Mouse (Mus musculus) hindbrain, embryonic 14.5 days (tissue): ENCODE data around the gene Plin2. TPM values are rescaled to one million over a fixed set of nuclear protein-coding genes. Genes with fewer than 3 reads are reported as not detected.

Source experiments
- ATAC-seq: fragments of 200-750 bp; cut with Nextera tagmentation; 2 replicates; pipeline ENCODE4 v1.8.0; 2017; ENCODE audit warnings: moderate number of reproducible peaks, mild to moderate bottlenecking, moderate TSS enrichment, moderate library complexity; ENCODE audit not compliant: low FRiP score
- DNase-seq: peaks from one replicate; pipeline ENCODE4 v3.0.0-alpha.2; 2015; ENCODE audit warnings: low spot score
- H3K27ac ChIP-seq: fragments of 300-500 bp; sonication (generic); 2 replicates; pipeline ENCODE4 v1.5.1; 2014; ENCODE audit warnings: mild to moderate bottlenecking, moderate library complexity
- H3K27me3 ChIP-seq: fragments of 300-500 bp; sonication (generic); 2 replicates; pipeline ENCODE4 v1.6.1; 2014; ENCODE audit warnings: mild to moderate bottlenecking, low read length, mixed read lengths; ENCODE audit not compliant: control insufficient read depth, insufficient read depth
- H3K36me3 ChIP-seq: fragments of 300-500 bp; sonication (generic); replicated peaks from 2 replicates; pipeline ENCODE4 v1.6.1; 2014; ENCODE audit not compliant: control insufficient read depth, insufficient read depth
- H3K4me1 ChIP-seq: fragments of 300-500 bp; sonication (generic); replicated peaks from 2 replicates; pipeline ENCODE4 v1.6.1; 2014; ENCODE audit warnings: antibody characterized with exemption, low read length, mixed read lengths; ENCODE audit not compliant: control insufficient read depth, insufficient read depth
- H3K4me2 ChIP-seq: fragments of 300-500 bp; sonication (generic); replicated peaks from 2 replicates; pipeline ENCODE4 v1.6.1; 2014; ENCODE audit warnings: mild to moderate bottlenecking, moderate library complexity
- H3K4me3 ChIP-seq: fragments of 300-500 bp; sonication (generic); replicated peaks from 2 replicates; pipeline ENCODE4 v1.5.1; 2014; ENCODE audit warnings: mild to moderate bottlenecking, low read length
- H3K9ac ChIP-seq: fragments of 300-500 bp; sonication (generic); 2 replicates; pipeline ENCODE4 v1.6.1; 2014
- H3K9me3 ChIP-seq: fragments of 300-500 bp; sonication (generic); 2 replicates; pipeline ENCODE4 v1.6.1; 2016; ENCODE audit warnings: low read length; ENCODE audit not compliant: control insufficient read depth
- WGBS: fragments of 180-500 bp; shearing (Covaris S2); extraction: QIAGEN DNeasy Blood & Tissue Kit; methylation state at CpG from one replicate; pipeline ENCODE4 v1.1.7; 2014; 5-methylcytosine and 5-hydroxymethylcytosine counted together
- polyA plus RNA-seq: library from polyadenylated mRNA; unstranded; fragments of >200 nt; fragmentation: Nextera tagmentation; extraction: Ambion mirVana; gene quantifications from 2 replicates; pipeline ENCODE4 v1.2.1, GENCODE M21; 2014

The Plin2 gene
- polyA plus RNA-seq, 1 experiment from 2014 or later: 50.9 TPM

GRCm38 (mm10) chr4:86699161-86699865 is 29.5 kb upstream of the Plin2 start:
- Histone ChIP-seq H3K4me2 (no peak overlapping the region), H3K27me3 (no peaks in the 10 kb centered on the region), H3K9me3 (0 out of 2 replicates have a peak, but pooled peaks cover 3% of the 10 kb centered on the region), H3K4me1 (no peaks in the 10 kb centered on the region), H3K27ac (no peak overlapping the region), H3K36me3 (no peaks in the 10 kb centered on the region), H3K4me3 (no peak overlapping the region), H3K9ac (no peak overlapping the region)
- 79% methylated on average over 5 of the region's 5 CpGs for WGBS
- ATAC-seq: no peak
- DNase-seq: no peak

GRCm38 (mm10) chr4:86696890-86697289 is 27.0 kb upstream of the Plin2 start:
- 9% methylated on average over 4 of the region's 4 CpGs for WGBS
- Histone ChIP-seq H3K9me3 (0 out of 2 replicates have a peak, but pooled peaks cover 3% of the 10 kb centered on the region), H3K27me3 (no peaks in the 10 kb centered on the region), H3K36me3 (no peaks in the 10 kb centered on the region), H3K4me2 (no peak overlapping the region), H3K4me1 (no peaks in the 10 kb centered on the region), H3K27ac (no peak overlapping the region), H3K9ac (no peak overlapping the region), H3K4me3 (no peak overlapping the region)
- ATAC-seq (peak; percentile 80; the same call in 1 of the 2 replicates), DNase-seq (peak; percentile 79)

- no peak for ATAC-seq
- Histone ChIP-seq H3K27me3 (no peaks in the 10 kb centered on the region), H3K36me3 (no peaks in the 10 kb centered on the region), H3K4me3 (no peak overlapping the region), H3K4me2 (no peak overlapping the region), H3K9me3 (no peaks in the 10 kb centered on the region), H3K27ac (no peak overlapping the region), H3K4me1 (no peaks in the 10 kb centered on the region), H3K9ac (no peak overlapping the region)
- WGBS: 57% methylated on average over 6 of the region's 6 CpGs
- no peak for DNase-seq
Observed at GRCm38 (mm10) chr4:86695081-86695480, 25.2 kb upstream of the Plin2 start.

GRCm38 (mm10) chr4:86692931-86693330 is 23.1 kb upstream of the Plin2 start:
- Histone ChIP-seq H3K9ac (no peak overlapping the region), H3K36me3 (no peaks in the 10 kb centered on the region), H3K27ac (no peak overlapping the region), H3K27me3 (no peaks in the 10 kb centered on the region), H3K9me3 (no peaks in the 10 kb centered on the region), H3K4me1 (no peaks in the 10 kb centered on the region), H3K4me3 (no peak overlapping the region), H3K4me2 (no peak overlapping the region)
- WGBS: 93% methylated on average over 7 of the region's 7 CpGs
- DNase-seq: no peak
- no peak for ATAC-seq

GRCm38 (mm10) chr4:86691290-86691689 is 21.4 kb upstream of the Plin2 start:
- Histone ChIP-seq H3K4me3 (no peak overlapping the region), H3K9ac (no peak overlapping the region), H3K27me3 (no peaks in the 10 kb centered on the region), H3K36me3 (no peaks in the 10 kb centered on the region), H3K9me3 (no peaks in the 10 kb centered on the region), H3K27ac (no peak overlapping the region), H3K4me2 (no peak overlapping the region), H3K4me1 (no peaks in the 10 kb centered on the region)
- ATAC-seq: no peak
- 70% methylated on average over 4 of the region's 4 CpGs for WGBS
- no peak for DNase-seq

GRCm38 (mm10) chr4:86690768-86691167 is 20.9 kb upstream of the Plin2 start:
- ATAC-seq (no peak), DNase-seq (no peak)
- H3K4me2 ChIP-seq: no peak overlapping the region
- H3K4me3 ChIP-seq: no peak overlapping the region
- no peaks in the 10 kb centered on the region for H3K4me1 ChIP-seq
- no peaks in the 10 kb centered on the region for H3K36me3 ChIP-seq
- 88% methylated on average over 6 of the region's 6 CpGs for WGBS
- no peak overlapping the region for H3K9ac ChIP-seq
- H3K27me3 ChIP-seq: no peaks in the 10 kb centered on the region
- no peak overlapping the region for H3K27ac ChIP-seq
- no peaks in the 10 kb centered on the region for H3K9me3 ChIP-seq

GRCm38 (mm10) chr4:86690194-86690593 is 20.3 kb upstream of the Plin2 start:
- Histone ChIP-seq H3K9ac (no peak overlapping the region), H3K4me3 (no peak overlapping the region), H3K4me2 (no peak overlapping the region), H3K36me3 (no peaks in the 10 kb centered on the region), H3K4me1 (no peaks in the 10 kb centered on the region), H3K27ac (no peak overlapping the region), H3K9me3 (no peaks in the 10 kb centered on the region), H3K27me3 (no peaks in the 10 kb centered on the region)
- no peak for ATAC-seq
- DNase-seq: no peak
- WGBS: 74% methylated on average over 7 of the region's 7 CpGs

GRCm38 (mm10) chr4:86689056-86689735 is 19.3 kb upstream of the Plin2 start:
- Histone ChIP-seq H3K9me3 (no peaks in the 10 kb centered on the region), H3K36me3 (no peaks in the 10 kb centered on the region), H3K27ac (no peak overlapping the region), H3K4me3 (no peak overlapping the region), H3K27me3 (no peaks in the 10 kb centered on the region), H3K9ac (no peak overlapping the region), H3K4me1 (no peaks in the 10 kb centered on the region), H3K4me2 (no peak overlapping the region)
- DNase-seq (no peak), ATAC-seq (no peak)
- 84% methylated on average over 10 of the region's 10 CpGs for WGBS

- H3K9me3 ChIP-seq: no peaks in the 10 kb centered on the region
- WGBS: 83% methylated on average over 3 of the region's 3 CpGs
- H3K4me1 ChIP-seq: no peaks in the 10 kb centered on the region
- H3K4me3 ChIP-seq: no peak overlapping the region
- no peaks in the 10 kb centered on the region for H3K36me3 ChIP-seq
- H3K27ac ChIP-seq: no peak overlapping the region
- ATAC-seq (no peak), DNase-seq (no peak)
- no peak overlapping the region for H3K4me2 ChIP-seq
- H3K27me3 ChIP-seq: no peaks in the 10 kb centered on the region
- no peak overlapping the region for H3K9ac ChIP-seq
Observed at GRCm38 (mm10) chr4:86686564-86686963, 16.7 kb upstream of the Plin2 start.
